Mouse (Mus musculus) kidney, postnatal 10 days (tissue): ENCODE results near the gene Gm44965.
"Not testable (repeated sequence)": the region's sequence is repeated elsewhere in the genome, so short reads cannot be mapped to it uniquely, and the experiment has no call there.

ENCODE experiments used
- DNase-seq: peaks from one replicate; pipeline ENCODE4 v3.0.0; 2021; ENCODE audit warnings: mixed read lengths

Gm44965 gene

DNA sequence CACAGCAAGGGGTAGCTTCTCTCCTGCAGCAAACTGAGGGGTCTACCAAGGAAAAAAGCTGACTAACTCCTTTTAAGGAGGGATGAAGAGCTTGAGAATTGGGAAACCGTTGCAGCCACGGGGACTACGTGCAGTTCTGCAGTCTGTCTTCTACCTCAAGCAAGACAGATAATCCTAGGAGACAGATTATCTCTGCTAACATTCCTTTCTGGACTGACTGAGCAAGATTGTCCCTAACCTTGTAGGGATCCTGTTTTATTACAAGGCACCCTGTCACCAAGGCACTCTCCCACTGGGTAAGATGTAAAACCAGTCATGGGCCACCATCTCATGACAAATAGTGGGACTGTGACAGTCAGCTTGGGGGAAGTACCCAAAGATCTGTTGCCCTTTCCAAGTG lies 12.5 kb upstream of the Gm44965 start:
- DNase-seq: no peak

DNA sequence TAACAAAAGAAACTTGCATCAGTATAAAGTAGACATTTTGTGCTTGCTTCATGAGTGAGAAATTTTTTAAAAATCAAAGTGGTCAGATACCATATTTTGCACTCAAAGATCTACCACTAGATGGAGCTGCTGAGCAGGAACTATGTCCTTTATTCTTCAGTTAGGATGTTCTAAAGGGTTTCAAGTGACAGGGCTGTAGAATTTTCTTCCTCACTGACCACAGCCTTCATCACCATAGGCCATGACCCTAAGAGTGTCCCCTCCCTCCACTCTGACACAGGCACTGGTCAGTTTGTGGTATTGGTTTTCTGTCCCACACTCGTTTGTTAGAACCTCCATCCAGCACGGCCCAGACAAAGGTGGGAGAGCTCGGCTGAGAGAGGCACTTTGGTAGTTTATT lies 11.7 kb upstream of the Gm44965 start:
- peak; percentile 57 for DNase-seq

DNA sequence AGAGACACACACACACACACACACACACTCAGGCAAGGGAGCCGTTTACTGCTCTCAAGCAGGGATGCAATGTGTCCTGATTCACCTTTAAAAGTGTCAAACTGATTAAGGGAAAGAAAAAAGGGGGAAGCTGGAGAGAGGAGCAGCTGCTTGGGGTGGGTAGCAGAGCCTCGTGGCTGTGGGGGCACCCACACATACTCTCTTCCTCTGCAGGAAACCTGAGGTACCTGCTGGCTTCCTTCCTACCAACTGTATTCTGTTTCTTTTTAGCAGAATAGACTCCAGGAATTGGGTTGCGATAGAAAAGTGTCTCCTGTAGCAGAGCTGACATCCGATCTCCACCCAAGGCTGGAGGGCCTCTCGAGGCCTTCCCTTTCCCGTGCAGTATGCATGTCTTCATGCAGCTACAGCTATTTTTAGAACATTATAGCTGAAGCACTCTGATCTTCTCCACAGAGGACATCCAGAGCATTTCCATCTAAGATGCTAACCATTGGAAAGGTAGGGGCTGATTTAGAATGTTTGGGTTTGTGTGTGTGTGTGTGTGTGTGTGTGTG lies 4.5 kb upstream of the Gm44965 start, which contains the start of gene Gm45021:
TSS of gene Gm45021 (plus strand) at position 417 of the 557 bp plus-strand sequence.
- no peak for DNase-seq

DNA sequence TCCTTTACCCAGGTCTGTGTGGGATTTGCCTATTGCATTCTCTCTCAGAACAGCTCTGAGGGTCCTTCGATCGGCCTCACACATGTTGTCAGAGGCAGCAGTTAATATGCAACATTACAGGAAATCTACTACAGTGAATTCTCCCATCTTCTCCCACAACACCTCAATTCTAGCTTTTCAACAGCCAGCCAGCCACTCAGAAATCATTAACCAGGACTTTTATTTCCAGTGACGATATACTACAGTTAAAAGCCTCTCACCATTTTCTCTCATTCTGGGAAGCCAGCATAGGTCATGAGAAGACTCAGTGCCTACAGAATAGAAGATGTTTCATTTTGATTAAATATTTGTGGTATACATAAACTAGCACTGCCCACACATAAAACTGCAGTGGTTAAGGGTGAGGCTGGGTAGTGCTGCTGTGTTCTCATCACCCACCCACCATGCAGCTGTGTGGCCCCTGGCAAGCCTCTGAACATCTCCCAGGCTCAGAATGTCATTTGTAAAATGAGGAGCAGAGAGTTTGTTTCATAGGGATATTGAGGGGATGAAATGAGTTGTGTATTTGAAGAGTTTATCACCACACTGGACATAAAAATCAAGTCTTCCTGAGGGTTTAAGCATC lies 2.4 kb upstream of the Gm44965 start:
- no peak for DNase-seq

DNA sequence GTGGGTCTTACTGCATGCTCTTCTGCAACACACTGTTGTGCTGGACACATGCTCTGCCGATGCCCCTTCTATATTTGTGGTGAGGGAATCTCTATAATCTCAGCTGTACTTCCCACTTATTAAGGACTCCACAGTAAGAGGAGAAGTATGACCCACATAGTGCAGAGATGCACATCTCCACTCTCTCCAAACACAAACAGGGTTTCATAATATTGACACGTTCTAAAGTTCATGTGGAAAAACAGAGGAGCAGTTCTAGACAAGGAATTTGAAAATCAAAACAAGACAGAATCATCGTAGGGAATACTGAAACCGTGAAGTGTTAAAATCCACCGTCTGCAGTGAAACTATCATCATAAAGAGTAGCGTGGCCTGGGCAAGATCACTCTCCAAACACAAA lies 1.9 kb upstream of the Gm44965 start:
- DNase-seq: no peak

DNA sequence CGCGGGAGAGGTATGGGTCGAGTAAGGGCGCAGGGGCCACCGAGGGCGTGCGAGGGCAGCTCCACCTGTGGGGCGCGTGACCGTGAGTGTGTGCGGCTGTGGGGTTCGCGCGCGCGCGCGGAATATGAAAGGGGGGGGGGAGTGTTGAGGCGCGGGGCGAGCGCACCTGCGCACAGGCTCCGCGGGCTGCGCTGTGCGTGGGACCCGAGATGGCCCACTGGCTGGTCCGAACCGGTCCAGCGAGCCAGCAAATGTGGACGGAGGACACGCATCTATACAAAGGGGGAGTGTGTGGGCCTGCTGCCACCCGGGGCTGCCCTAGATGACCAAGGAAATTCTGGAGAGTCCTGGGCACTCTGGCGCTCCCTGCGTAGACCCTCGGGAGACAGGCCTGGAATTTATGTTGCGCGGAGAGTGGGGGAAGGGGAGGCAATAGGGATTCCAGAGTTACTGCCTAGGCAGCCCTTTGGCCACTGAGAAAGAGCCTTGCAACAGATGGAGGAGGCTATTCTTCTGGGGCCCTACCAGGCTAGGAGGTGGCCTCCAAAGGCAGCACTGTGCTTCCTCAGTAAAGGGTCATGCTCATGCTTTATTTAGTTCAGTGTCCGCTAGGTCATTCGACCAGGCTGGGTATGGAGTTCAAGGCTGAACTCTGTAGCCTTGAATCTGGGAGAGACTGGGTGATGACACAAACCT lies 450 bp downstream of the Gm44965 start:
- DNase-seq: peak; percentile 72

DNA sequence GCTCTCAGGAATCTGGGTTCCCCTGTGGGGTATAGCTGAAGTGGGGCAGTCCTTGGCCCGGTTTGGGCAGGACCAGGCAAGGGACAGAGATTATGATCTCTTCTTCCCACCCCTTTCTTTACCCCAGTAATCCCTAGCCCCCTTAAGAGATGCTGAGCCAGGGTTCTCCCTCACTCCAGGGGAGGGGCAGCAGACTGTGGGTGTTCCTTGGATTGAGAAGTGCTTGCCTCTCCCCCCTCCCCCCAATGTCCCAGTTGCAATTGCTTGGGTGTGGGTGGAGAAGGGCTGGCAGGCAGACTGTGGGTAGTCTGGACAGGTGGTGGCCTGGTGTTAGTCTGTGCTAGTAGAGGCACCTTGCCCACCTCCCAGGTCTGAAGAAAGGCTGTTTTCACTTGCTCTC lies 1.5 kb downstream of the Gm44965 start:
- DNase-seq: peak; percentile 45

DNA sequence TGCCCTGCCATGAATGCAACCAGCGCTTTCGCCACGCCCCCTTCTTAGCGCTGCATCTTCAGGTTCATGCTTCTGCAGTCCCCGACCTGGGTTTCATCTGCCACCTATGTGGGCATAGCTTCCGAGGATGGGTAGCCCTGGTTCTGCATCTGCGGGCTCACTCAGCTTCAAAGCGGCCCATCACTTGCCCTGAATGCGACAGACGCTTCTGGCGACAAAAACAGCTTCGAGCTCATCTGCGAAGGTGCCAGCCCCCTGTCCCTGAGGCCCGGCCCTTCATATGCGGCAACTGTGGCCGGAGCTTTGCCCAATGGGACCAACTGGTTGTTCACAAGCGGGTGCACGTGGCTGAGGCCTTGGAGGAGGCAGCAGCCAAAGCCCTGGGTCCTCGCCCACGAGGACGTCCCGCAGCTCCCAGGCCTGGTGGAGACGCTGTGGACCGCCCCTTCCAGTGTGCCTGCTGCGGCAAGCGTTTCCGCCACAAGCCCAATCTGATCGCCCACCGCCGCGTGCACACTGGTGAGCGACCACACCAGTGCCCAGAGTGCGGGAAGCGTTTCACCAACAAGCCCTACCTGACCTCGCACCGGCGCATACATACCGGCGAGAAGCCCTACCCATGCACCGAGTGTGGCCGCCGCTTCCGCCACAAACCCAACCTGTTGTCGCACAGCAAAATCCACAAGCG lies 2.9 kb downstream of the Gm44965 start:
- DNase-seq: no peak

DNA sequence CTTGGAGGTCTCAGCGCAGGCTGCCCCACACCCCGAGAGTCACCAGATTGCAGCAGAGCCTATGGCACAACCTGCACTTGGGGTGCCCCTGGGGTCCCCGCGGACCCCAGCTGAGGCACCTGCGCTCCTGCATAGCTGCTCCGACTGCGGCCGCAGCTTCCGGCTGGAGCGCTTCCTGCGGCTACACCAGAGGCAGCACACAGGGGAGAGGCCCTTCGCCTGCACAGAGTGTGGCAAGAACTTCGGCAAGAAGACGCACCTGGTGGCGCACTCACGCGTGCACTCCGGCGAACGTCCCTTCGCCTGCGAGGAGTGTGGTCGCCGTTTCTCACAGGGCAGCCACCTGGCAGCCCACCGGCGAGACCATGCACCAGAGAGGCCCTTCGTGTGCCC lies 3.5 kb downstream of the Gm44965 start:
- no peak for DNase-seq

DNA sequence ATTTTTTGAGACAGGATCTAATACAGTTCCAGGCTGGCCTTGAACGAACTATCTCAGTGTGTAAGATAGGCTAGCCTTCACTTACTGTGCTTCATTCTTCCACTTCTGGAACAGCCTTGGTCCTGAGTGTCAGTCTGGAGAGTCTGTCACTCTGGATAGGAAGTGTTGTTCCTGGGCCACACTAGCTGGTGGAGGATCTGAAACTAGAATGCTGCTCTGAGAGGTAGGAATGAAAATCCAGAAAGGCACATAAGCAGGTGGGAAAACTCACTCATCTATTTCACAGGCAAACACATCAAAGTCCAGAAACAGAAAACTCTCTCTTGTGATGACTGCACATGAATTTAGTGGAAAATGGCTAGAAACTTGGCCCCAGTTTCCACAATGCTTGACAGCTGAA lies 6.9 kb downstream of the Gm44965 start:
- DNase-seq: no peak

DNA sequence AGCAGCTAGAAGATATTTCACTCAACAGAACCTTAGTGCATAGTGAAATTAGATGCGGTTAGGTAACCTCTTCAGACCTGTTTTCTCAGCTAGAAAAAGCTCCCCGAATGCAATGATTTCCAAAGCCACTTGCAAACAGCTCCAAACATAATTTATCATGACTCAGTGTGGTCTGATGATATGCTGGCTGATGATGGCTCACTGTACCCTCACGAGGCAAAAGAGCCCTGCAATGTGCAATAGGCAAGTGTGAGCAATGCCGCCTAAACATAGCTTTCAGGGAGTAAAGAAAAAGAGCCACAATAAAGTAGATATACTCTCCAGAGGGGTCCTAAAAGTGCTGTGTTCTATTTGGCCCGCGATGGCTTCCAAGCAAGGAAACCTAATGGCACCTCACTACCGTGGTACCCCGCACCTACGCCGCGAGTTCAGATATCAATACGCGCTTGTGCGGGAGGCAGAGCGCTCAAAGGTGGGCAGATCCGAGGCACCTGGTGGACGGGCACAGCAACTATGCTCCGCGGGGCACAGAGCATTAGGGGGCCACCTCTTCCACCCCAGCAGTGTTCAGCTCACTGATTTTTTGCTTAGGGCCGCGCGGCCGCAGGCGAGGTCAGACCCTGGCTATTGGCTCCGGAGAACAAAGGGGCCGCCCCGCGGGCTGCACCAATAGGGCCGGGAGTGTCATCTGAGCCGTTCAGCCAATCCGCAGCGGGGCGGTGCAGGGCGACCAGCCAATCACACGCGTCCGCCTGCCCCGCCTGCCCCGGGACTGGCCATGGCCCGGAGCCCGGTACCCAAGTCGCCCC lies 7.7 kb downstream of the Gm44965 start, which contains the start of gene Zfp775:
TSS of gene Zfp775 (plus strand) at position 793 of the 809 bp plus-strand sequence.
- peak; percentile 98 for DNase-seq

DNA sequence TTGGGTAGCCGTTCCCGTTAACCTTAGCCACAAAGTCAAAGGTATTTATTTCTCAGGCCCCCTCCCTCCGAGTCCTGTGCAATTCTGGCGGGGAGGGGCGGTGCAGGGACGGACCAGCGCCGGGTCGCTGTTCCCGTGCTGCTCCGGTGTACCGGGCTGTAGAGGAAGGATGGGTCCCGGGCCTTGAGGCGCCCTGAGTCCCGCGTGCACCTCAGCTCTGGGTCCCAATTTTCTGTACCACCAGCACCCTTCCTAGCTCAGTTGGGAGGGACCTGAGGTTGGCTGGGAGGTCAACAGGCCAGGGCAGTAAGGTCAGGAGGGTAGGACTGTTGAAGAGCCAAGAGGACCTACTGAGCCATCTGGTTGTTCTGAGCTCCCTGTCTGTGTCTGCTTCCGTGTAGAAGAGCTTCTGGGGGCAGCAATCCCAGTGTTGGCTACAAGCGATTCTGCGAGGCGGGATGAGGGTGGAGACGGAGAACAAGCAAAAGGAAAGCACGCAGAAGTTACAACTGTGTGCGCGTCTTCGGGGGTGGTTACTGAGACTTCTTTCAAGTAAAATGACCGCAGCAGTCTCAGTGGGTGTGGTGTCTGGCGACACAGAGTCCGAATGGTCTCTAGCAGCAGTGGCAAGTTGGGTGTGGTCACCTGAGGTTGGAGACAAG lies 8.5 kb downstream of the Gm44965 start:
- peak; percentile 54 for DNase-seq

DNA sequence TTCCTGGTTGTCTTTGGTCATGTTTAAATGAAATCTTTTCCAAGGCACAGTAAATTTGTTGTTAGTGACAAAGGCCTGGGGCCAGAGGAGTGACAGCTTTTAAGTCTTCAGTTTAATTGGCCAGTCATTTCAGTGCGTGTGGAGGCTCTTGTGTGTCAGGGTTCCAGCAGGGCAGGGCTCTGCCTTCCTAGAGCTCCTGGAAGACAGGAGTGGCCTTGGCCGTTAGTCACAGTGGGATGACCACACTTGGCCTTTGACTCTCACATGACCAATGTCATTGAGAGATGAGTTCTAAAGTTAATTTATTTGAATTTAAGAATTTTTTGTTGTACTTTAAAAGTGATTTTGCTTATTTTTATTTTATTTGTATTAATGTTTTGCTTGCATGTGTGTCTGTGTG lies 14.4 kb downstream of the Gm44965 start:
- DNase-seq: no peak

DNA sequence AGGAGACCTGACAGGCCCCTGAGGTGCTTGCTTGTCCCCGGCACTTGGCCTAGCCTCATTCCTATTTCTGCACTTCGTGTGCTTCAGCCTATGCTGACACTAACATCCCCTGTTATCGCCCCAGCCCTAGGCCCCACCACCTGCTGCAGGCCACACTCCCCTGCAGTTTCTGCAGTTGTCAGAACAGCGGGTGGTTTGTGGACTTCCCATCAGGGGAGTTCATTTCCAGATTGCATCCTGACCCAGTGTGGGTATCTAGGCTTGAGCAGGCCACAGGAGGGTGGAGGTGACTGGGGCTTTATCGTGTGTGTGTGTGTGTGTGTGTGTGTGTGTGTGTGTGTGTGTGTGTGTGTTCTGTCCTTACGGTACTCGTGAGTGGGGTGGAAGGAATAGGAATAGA lies 15.8 kb downstream of the Gm44965 start:
- DNase-seq: no peak

DNA sequence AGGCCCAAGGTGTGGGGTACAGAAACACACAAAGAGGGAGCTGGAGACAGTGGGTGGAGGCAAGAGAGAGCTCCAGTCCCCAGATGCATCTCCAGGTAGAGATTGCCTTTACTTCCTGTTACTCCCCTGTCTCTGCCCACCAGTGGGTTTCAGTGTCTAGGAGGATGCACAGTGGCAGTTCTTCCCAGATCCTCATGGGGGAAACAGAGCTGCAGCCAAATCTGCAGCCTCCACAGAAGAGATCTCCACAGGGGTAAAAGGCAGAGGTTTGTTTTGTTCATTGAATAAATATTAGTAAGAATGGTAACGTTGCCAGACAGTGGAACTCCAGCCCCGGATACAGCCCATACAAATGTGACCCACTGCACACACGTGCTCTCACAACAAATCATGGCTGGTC lies 16.9 kb downstream of the Gm44965 start:
- DNase-seq: no peak

DNA sequence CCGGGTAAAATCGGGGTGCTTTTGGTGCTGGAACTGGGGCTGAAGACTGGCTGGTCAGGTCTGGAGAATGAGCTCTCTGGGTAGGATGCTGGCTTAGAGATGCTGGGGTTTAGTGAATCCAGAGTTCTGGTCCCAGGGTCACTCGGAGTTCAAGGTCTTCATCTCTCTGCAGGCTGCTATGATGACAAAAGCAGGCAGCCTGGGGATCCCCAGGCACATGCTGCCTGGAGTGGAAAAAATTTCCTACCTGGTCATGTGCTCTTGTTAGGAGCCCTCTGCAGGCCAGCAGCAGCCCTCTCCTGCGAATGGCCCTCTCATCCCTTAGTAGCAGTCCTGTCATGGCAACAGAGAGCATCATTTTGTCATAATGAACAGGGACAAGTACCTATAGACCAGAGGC lies 19.7 kb downstream of the Gm44965 start:
- DNase-seq: no peak

DNA sequence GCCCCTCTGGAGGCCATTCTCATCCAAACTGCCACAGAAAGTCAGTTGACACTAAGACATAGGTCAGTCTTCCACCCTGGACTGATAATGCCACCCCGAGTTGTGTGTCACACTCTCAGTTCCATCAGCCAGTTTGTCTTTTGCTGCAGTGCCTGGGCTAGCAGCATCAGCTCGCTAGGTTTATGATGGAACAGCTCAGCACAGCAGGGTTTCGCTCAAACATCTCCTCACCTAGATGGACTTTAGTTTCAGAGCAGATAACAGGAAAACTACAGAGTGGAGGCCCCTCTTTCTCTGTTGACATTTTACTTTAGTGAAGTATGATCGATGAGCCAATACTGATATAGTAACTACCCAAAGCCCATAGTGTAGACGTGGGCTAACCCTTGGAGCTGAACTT lies 21.0 kb downstream of the Gm44965 start:
- no peak for DNase-seq

DNA sequence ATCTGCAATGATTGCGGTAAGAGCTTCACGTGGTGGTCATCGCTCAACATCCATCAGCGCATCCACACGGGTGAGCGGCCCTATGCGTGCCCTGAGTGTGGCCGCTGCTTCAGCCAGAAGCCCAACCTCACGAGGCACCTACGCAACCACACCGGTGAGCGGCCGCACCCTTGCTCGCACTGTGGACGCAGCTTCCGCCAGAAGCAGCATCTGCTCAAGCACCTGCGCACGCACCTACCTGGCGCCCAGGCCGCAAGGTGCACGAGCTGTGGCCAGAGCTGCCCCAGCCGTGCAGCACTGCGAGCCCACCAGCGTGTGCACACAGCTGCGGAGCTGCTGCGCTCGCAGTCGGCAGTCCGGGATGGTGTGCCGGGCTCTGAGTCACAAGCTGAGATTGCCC lies 26.3 kb downstream of the Gm44965 start:
- no peak for DNase-seq

DNA sequence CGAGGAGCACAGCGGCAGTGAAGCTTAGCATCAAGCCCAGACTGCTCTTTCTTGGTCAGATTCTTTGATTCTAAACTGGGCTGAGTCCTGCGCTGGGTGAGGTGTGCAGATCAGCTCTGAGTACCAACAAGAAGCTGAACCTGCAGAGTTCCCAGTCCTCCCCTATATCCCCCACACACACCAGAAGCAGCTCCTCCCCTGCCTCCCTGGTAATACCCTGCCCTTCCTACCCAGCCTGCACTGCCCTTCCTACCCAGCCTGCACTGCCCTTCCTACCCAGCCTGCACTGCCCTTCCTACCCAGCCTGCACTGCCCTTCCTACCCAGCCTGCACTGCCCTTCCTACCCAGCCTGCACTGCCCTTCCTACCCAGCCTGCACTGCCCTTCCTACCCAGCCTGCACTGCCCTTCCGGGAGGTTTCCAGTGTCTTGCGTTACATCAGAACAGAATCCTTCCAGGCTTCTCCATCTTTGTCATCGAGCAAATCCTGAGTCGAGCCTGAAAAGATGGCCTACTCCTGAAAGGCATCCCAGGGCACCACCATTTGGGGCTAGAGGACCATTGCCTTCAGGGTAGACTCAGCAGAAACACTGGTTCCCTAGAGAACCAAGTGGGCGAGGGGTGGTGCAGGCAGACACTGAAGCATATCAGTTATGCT lies 28.6 kb downstream of the Gm44965 start:
- DNase-seq: not testable (repeated sequence)

DNA sequence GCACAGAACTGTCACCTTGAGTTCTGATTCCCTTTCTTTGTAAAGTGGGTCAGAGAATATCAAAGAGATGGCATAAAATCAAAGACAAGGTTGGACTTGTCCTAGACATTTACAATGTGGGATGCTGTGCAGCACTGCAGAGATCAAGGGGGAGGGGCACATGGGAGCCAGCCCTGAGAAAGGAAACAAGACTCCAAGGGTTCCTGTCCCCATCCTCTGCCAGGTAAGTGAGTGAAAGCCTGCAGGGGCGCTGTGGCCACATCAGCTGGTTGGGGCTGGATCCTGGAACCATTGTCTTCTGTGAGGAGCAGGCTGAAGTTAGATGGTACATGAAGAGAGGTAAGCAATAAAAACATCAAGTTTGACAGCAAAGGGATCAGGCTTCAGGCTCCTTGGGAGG lies 29.7 kb downstream of the Gm44965 start:
- DNase-seq: no peak

DNA sequence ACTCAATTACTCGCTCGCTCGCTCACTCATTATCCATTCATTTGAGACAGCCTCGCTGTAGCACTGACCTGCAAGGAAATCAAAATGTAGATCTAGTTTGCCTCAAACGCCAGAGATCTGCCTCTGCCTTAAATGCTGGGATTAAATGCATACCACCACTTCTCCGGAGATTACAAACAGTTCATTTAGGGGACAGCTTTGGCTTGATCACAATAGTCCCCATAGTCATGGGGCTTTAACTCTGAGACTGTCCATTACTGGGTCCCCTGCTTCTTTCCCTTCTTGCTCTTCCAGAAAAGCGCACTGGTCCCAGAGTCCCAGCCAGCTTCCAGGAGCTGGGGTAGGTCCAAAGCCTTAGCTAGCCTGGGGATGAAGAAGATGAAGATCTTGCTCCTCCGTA lies 32.7 kb downstream of the Gm44965 start, which contains the start of gene AI854703:
TSS of gene AI854703 (plus strand) at position 301 of the 400 bp plus-strand sequence.
- DNase-seq: no peak

DNA sequence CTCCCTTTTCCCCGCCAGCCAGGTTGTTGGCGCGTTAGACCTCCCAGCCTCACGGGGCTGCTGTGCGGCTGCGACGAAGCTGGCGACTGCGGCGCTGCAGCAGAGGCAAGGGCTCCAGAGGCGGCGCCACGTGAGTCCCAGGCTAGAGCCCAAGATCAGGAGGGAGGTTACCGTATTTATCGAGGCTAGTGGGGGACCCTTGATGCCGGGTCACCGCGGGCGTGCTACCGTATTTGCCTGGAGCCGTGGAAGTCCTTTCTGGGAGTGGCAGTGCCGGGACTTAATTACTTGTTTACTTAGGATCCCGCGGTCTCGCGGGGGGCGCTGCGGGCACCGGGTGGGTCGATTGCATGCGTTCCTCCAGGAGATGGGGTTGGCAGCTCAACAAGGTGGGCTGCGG lies 33.2 kb downstream of the Gm44965 start:
- peak; percentile 79 for DNase-seq
